Mouse (Mus musculus) ES-Bruce4 (cell line): ENCODE measurements around the gene Leng1.
A peak's percentile ranks its signal among the peaks of the same experiment; 100 is the strongest.

Source experiments
- CTCF ChIP-seq: IDR thresholded peaks from one replicate; pipeline ENCODE4 v1.8.1; 2011; ENCODE audit warnings: low read depth, low read length
- EP300 ChIP-seq: IDR thresholded peaks from 2 replicates; pipeline ENCODE4 v1.6.1; 2011; ENCODE audit warnings: low read depth, low read length; ENCODE audit not compliant: insufficient read depth
- POLR2A ChIP-seq: IDR thresholded peaks from one replicate; pipeline ENCODE4 v1.8.1; 2011; ENCODE audit warnings: low read length; ENCODE audit not compliant: insufficient read depth

DNA sequence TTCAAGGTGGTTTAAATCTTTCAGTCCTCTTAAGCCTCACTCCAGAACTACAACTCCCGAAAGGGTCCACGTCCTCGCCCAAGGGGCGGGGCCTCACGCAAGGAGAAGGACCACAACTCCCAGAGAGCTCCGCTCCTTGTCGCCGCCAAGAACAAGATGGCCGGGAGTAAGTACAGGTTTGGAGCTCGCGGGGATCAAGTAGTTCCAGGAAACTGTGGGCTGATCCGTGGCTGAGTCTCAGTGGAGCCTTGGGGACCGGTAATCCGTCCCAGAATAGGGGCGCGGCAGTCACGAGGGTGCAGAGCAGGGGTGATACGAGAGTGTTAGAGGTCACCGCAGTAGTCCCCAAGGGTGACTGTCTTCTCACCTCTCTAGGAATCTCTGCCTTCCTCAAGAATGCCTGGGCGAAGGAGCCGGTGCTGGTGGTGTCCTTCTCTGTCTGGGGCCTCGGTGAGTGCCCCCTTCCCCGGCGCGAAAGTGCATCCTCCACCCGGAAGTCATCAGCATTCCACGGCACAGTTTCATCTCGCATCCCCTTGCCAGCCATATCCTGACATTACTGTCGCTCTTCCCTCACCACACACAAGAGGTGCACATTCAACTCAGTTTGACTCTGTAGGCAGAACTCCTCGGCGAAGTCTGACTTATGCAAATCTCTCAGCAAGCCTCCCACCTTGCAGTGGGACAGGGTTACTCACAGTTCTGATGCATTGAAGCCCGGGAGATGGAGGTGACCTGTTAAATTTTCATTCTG is 48.2 kb downstream of the Leng1 start, which contains the start of gene Ndufa3:
- TF ChIP-seq POLR2A (peak; percentile 32), CTCF (no peak), EP300 (no peak)
